Mouse (Mus musculus) thymus, postnatal 0 days (tissue): ENCODE data around the gene Setd1b. TPM values are rescaled to one million over a fixed set of nuclear protein-coding genes. Genes with fewer than 3 reads are reported as not detected.

Source experiments
- DNase-seq: peaks from one replicate; pipeline ENCODE4 v3.0.0-alpha.2; 2015; ENCODE audit warnings: low spot score
- polyA plus RNA-seq: library from polyadenylated mRNA; unstranded; fragments of >200 nt; fragmentation: Nextera tagmentation; extraction: Ambion mirVana; gene quantifications from 2 replicates; pipeline ENCODE4 v1.2.1, GENCODE M21; 2015

Gene Setd1b
- polyA plus RNA-seq, 1 experiment from 2014 or later, result 11.3 TPM

DNA sequence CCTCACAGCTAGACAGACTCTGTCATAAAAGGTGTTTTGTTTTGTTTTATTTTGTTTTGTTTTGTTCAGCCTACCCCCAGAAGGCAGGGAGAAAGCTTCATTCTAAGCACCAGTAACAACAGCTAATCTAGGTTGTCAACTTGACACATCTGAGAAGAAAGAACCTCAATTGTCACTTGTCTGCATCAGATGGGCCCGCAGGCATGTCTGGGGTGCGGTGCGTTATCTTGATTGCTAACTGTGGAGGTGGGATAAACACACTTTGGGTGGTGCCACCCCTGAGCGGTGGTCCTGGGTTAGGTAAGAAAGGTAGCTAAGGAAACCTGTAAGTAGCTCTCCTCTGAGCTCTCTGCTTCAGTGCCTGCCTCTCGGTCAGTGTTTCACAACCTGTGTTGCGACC, 15.0 kb upstream of the Setd1b start:
- DNase-seq, result no peak

DNA sequence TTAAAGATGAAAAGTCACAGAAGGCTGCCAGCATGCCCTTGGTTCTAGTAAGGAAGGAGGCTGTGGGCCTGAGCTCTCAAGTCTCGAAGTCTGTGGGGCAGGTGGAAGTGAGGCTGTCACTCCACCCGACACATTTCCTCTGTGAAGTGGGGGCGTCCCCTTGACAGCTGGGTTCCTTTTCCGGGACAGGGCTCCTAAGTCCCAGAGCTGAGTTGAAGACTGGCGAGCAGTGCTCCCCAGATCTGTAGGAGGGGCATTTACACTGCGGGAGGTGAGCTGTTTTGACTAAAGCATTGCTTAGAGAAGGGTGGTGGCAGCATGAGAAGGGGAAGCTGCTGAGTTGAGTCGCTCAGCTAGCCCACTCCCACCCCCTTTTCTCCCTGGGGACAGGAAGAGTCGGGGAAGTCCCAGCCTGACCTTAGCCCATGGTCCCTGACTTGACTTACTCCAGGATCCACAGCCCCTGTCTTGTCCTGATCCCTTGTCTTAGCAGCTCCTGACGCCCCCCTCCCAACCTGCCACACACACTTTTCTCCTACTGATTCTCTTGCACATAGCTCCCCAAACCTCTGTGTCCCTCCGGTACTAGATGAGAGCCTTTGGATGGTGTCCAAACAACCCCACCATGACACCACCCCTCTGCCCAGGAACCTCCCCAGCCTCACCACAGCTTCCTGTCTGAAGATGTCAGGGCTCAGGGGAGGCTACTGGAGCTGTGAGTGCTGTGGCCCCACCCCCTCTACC, 13.4 kb upstream of the Setd1b start:
- peak; percentile 89 for DNase-seq

DNA sequence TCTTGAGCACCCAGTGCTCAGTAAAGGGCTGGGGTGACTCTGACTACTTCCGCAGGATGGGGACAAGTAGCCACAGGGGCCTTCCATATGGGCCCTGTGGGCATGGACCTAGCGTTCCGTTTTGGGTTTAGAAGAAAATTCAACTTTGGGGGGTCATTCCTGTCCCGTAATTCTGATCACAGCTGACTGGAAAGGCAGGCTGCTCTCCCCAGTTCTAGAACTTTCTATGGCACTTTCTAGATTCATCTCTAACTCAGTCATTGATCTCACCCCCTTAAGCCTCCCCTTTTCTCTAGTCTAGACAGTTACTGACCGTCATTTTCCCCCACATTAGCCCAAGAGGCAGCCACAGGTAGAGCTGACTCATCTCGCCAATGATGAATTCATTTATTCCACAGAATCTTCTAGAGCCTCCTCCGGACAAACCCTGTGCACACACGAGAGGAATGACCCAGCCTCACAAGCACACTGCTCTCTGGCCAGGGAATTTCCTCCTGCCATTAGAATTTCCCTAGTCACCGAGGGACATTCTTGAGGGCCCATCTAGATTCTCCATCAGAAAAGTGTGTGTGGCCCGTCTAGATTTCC, 12.7 kb upstream of the Setd1b start:
- DNase-seq, result no peak

DNA sequence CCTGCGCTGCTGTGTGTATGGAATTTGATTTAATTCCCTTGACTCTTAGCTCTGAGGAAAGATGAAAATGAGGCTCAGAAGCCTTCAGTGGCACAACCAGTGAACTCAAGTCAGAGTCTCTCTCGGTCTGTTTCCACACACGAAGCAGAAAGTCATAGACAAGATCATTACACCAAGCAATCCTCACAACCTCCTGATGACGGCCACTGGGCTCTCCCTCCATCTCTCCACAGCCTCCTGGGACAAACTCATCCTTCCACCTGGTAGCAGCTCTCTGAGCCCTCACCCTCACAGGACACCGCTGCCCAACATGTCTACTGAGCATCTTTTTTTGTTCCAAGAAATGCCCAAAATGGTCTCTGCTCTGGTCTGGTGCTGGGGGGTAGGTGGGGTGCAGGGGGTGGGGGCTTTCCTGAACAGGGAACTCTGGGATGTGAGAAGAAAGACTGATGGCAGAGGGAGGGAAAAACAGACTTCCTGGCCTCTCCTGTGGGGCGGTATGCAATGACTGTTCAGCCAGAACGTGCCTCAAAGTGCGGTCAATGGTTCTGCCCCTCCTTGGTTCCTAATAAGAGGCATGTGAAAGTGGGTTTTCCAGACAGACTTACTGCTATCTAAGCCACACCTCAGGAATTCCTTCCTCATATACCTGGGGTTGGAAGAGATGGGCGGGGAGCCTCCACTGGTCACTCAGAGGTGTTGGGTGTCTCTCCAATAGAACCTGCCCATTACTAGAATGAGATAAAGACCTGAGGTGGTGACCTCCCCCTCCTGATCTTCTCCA, 11.8 kb upstream of the Setd1b start:
- no peak for DNase-seq

DNA sequence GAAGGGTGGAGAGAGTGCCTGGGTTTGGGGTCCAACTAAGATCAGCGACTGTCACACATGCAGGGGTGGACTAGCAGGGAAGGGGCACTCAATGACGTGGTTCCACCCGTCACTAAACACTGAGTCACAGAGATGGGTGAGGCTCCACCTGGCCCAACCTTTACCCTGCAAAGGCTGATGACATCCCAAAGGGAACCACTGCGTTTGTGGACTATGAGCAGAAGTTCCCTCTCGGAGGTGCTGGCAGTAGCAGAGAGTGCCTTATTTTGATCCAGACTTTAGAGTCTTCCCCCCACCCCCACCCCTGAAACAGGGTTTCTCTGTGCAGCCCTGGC, 11.2 kb upstream of the Setd1b start:
- DNase-seq, result no peak

DNA sequence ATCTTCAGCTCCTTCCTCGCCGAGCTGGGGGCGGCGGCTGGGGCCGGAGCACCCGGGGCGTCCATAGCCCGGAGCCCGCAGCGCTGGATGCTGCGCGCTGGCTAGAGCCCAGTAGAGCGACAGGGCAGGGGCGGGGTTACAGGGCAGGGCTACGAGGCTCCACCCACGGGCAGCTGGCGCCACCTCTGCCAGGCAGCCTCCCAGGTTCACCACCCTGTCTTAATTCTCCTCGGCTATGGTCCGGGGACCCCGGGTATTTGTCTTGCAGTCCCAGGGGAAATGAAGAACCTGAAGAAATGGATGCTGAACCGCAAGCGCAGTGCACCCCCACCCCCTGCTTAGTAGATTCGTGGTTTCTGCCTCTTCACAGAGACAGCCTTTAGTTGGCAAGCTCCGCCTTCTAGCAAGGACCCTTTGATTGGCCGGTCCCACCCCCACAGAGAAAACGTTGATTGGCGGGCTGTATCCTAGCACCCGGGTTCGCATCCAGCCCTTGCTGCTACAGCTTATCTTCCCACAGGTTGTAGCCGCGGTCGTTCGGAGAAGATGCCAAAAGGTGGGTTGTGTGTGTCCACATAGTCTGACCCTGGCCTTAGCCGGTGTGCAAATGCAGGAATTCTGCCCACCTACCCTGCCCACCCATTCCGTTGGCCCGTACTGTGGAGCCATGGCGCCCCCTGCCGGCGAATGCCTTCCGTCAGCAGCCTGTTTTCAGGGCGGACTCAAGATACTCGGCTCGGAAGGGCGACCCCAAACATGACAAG, 9.5 kb upstream of the Setd1b start, which contains the start of gene Rhof:
TSS of gene Rhof (minus strand) at position 385 of the 764 bp plus-strand sequence.
- DNase-seq, result peak; percentile 93

DNA sequence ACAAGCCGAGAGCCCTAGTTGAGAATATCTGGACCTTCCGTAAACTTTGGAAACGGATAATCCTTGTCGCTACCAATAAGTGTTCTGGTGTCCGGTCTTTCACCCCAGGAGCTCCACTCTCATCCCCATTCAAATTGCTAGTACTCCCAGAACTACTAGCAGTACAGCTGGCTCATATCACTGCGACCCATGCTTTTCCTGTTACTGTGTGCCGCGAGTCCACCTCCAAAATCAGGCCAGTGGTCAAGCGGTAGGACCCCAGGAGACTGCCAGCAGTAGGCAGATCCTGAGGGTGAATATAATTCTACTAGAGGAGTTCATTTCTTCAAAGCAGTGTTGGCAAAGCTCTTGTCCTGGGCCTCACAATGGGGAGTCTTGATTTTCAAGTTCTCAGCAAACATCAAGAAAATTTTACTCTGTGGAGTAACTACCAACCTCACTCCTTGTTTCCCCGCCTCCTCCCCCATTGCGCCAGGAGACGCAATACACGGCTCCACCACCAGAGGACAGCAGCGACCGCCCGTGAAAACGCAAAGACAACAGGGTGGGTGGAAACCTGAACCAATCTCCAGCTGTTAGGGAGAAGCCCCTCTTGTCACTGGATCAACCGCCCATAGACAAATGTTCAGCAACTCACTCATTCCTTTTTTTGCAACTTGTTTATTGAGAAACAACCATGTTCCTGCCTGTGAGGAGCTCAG, 8.8 kb upstream of the Setd1b start:
- peak; percentile 90 for DNase-seq

DNA sequence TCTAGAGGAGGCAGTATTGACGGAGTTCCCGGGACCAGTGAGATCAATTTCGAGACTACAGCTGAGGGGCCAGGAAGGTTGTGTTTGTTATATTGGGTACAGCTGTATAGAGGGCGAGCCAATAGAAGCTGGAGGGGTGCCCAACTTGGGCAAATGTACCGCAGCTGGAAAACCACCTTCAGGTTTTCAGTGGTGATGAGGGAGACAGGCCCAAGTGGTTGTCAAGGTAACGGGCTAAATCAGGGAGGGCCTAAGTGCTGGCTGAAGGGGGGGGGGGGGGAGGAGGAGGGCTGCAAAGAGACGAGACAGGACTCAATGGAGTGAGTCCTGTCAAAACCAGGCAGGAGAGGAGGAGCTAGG, 8.2 kb upstream of the Setd1b start:
- DNase-seq, result no peak

DNA sequence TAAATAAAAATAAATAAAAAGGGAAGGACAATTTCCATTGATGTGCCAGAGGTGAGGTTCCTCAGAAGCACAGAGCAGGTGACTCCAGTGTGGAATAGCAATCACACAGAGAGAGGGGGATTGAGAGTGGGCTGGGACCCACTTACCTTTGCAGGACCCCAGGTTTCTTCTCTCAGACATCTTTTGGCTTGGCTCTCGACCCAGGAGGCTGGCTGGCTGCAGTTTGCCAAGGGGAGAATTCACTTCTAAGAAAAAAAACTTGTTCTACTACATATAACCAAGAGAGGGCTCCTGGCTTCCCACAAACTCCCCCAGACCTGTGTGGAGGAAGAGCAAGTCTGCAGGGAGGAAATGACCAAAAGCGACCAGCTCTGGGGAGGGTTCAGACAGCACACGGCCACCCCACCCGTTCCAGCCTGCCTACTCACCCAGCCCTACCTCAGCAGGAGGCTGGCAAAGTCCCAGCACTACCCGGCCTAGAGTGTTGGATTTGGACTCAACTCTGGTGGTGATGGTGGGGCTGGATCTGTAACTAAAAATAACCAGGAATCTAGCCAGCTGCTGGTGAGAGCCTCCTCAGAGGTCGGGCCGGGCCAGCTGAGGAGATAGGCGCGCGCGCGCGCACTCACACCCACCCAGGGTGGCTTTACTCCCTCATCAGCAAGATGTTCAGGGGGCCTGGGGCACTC, 7.7 kb upstream of the Setd1b start:
- no peak for DNase-seq

DNA sequence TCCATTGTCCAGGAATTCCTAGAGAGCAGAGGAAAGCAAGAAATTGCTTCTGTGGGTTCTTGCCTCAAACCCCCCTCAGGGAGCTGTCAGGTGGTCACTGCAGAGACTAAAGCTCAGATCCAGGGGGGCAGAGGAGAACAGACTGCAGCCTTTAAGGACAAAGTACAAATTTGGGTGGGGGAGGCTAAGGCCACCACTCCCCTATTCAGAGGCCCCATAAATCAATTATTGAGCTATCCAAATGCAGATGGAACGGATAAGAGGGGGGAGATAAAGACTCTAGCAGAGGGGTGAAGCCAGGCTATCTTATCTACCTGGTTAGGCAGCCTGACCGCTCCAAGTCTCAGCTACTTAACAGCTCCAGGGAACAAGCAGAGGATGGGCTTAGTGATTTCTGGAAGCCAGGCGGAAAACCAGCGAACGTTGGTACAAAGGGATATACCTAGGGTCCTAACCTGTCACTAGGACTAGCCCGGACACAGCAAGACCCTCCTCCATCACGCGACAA, 7.1 kb upstream of the Setd1b start:
- DNase-seq, result no peak

DNA sequence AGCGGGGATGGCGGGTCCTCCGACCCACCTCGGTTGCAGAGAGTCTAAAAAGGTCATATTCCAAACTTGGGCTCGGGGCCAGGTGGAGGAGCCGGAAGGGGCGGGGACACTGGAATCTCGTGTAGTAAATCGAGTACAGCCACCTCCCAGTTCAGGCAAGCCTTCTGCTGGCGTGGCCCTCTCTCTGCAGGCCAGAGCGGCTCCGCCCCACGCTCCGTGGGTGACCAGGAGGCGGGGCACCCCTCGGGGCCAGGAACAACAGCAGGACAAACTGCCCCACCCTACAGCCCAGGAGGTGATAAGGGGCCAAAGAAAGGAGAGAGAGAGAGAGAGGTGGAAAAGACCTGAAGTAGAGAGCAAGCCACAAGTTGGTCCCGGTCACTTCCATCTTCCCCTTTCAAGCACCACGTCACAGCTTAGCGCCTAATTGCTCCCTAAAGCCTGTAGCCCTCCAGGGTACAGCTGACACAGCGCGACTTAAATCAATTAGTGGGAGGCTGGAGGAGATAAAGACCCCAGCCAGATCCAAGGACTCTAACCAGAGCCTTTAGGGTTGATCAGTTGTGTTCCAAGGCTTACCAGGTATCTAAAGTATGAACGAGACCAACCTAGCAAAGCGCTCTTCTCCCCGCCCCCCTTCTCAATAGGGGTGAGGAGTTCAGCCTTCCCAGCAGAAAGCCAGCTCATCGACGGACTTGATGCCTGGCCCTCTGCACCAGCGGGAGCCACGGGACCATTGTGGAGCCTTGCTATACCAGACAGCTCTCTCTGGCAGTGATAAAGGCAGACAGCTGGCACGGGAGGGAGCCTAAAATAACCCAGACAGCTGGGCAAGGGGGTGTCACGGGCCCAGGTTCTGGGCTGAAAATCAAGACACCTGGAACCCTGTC, 6.3 kb upstream of the Setd1b start:
- DNase-seq, result peak; percentile 44

DNA sequence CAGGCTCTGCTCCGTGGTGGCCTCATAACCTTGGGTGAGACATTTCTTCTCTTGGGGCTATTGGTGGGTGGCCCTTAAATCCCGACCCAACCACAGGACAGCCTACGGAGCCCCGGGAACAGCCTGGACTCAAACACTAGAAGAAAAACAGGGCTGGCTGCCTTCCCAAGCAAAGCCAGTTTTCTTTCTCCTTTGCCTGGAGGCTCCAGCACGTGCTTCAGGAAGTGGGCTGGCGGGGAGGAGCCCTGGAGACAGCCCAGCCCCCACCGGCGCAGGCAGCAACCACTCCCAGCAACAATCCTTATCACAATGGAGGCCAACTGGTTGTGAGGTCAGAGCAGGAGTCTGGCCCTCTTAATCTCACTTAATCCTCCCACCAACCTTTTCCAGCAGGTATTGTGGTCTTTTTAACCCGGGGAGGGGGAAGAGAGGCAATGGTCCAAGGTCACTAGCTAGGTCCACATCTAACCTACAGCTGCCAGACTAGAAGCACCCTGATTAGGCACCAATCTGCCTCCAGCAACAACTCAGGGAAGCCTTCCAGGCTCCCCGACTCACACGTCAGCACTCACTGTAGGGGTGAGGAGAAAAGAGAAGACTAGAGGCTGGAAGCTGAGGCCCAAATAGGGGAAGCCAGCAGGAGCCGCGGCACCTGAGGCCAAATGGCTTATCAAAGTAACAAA, 5.5 kb upstream of the Setd1b start:
- DNase-seq, result peak; percentile 55

DNA sequence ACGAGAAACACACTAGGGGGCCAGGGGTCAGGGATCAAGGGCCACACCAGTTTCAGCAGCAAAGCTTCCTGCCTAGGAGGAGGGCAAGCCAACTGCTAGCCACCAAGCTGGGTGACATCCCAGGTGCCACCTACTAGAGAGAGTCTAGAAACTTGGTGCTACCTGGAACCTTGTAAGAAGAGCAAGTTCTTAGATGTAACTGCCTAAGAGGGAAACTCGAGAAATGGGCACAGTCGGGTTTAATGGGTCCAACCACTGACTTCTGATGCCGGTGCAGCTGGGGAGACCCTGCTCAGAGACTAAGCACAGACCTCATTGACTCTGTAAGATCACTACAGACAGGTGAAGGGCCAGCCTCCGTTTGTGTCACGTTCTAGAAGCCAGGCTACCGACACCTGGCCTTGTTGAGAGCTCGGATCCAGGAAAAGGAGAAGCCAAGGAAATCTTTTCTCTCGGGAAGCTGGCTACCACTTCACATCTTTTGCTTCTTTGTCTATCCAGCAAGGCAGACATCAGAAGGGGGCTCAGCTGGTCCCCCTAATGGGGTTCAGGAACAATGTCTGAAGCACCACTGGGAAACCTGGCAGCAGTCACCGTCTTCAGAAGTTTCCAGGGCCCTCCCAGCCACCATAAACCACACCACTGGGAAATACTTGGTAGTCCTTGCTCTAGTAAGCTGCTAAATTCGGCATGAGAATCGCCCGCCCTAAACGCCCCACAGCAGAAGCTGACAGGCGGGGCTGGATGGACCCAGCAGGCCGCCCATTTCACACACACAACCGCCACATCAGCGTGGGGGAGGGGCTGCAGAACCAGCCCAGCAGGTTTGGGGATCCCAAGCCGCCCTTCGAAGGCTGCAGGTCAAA, 4.7 kb upstream of the Setd1b start:
- DNase-seq, result peak; percentile 44

DNA sequence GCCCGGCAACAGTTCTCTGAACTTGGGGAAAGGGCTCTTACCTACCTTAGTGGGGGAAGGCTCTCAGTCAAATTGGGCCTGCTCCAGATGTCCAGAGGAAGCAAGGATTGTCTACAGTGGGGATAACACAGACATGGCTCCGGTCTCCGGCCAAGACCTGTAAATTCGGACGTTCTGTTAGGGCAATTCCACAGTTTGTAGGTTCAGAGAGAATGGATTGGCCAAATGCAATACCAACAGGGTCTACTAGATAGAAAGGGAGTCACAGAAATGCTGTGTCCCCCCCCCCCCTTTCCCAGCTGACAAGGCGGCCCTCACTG, 4.1 kb upstream of the Setd1b start:
- no peak for DNase-seq

DNA sequence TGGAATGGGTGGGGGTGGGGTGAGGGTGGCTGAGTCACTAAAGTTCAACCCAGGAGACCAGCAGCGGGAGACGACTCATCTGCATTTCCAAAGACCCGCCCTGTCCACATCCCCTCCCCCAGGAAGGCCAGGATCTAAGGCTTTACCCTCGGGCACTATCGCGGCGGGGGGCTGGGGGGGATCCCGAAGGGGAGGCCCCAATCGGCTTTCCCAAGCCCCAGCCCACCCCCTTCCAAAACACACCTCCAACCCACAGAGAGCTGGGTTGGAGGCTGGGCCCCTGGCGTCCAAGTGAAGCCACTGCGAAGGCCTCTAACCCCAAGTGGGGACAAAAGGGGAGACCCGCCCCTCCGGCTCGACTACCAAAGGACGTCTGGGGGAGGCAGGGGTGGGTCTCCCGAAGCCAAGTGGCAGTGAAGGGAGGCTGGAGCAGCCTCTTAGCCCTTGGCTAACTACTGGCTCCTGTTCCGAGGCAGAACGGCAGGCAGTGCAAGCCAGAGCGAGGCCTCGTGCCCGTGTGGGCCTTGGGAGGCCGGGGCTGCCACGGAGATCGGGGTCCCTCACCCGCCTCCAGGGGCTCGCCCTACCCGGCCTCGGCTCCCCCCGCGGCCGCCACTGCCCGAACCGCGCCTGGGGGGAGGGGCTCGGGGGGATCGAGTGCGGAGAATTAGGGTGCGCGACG, 3.6 kb upstream of the Setd1b start:
- DNase-seq, result peak; percentile 51

DNA sequence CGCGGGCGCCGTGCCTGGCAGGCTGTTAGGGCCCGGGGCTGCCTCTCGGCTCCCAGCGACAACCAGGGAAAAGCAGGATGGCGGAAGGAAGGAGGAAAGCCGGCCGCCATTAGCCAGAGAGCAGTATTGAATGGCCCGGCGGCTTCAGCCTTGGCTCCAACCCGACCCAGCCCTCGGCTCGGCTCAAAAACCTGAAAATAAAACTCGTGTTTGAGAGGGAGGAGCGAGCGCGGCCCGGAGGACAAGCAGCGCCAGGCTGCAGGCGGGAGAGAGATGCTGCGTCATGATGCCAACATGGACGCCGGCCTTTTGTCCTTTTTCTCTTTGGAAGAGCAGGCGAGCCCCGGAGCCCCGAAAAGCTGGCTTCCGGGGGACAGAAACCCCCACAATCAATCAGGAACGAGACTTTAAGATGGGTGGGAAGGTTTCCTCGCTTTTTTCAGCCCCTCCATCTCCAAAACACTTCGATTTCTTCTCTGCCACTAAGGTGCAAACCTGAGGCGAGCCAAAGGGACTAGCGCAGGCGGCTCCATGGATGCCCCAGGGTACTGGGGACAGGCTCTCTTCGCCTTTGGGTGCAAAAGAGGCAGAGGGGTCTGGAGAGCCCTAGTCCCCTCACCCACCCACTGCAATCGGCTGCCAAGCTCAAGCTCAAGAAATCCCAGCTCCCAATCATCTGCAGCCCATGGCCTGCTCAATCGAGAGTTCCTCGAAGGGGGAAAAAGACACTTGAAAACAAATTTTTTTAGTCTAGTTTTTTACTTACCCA, 2.9 kb upstream of the Setd1b start:
- DNase-seq, result peak; percentile 79
